Mouse (Mus musculus): ENCODE data around the gene Frs3.
A peak's percentile ranks its signal among the peaks of the same experiment; 100 is the strongest.

Gene Frs3

GRCm38 (mm10) chr17:47693671-47694441 is 5.0 kb downstream of the Frs3 start:
- DNase-seq = peak; percentile 54

DNA sequence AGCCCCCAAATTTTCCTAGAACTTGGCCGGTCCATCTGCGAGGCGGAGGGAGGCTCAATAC is 5.4 kb downstream of the Frs3 start, which contains the start of gene Gm21981:
Gene Gm21981 (minus strand): TSS at position 14 of the 61 bp plus-strand sequence.
- no peak for DNase-seq

DNA sequence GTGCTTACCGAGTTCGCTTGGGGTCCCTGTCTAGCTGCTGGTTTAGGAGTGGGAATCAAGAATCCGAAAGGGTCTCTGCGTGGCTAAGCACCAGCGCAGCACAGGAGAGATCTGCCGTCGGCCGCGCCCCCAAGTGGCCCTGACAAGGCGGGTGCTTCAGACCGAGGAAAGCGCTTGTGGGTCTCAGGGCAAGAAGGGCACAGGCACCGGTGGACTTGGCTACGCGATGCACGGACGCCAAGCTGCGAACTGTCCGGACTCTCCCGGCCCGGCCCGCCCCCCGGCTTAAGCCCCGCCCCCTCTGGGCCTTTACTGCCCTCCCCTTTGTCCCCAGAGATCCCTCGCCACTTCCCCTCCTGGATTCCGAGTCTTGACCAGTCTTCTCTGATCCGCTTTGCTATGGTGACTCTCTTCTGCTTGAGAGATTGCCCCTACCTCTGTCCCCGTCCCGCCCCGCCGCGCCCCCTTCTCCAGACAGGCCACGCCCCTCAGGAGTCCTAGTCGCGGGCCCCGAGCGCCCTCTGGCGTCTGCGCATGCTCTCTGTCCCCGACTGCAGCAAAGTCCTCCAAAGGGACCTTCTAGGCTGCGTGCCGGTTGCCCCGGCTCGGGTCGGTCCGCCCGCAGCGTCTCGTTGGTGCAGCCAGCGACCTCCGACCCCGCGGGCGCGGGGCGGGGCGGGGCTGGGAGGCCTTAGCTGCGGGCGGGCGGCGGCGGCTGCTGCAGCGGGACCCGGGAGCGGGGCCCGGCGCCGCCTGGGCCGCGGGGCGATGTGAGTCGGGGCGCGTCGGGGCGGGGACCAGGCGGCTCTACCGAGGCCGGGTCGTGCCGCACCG is 5.9 kb downstream of the Frs3 start, which contains the start of gene Prickle4:
Gene Prickle4 (minus strand): TSS at position 234 of the 834 bp plus-strand sequence.
- DNase-seq = peak; percentile 97

DNA sequence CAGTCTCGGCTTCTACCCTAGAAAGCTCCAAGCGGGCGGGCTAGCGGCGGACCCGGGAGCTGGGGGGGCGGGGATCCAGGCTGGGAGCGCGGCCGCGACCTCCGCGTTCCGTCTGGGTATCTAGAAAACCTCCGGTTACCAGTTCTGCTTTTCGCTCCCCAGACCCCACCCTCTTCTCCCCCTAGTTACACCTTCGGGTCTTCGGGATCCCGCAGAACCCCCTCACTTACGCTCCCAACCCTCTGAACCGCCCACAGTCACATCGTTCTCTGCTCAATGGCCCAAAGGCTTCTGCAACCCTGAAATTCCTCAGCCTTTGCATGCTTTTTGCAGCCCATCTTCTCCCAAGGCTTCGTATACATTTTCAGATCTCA is 6.5 kb downstream of the Frs3 start:
- no peak for DNase-seq

DNA sequence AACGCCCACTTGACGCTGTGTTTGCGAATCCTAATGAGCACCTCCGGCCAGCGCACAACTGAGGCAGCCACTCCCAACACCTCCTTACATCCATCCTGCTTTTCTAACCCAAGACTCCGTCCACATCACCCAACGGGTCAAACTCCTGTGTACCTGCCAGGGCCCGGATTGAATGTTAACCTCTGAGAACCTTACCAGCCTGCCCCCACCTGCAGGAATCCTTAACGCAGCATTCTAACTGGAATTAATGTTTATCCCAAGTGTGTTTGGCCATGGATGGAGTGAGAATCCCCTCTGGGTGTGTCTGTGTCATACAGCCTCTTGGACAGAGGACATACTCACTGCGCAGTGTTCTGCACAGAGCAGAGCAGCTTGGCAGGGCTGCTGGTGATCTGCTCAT is 9.3 kb downstream of the Frs3 start:
- DNase-seq = no peak

DNA sequence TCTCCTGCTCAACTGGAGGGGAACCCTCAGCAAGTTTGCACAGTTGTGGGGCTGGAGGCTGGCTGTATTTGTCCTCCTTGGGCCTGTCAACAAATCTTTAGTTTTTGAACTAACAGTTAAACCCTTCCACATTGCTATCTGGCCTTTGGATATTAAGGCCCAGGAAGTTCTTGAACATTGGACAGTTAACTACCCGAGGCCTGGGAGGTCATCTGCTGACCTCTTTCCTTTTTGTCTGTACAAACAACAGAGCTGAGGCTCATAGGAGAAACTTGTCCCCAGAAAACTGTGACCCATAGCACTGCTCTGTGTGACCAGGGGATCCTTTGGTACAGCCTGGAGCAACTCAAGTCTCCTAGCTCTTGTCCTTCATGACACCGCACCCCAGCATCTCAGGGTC is 10.2 kb downstream of the Frs3 start:
- DNase-seq = no peak

DNA sequence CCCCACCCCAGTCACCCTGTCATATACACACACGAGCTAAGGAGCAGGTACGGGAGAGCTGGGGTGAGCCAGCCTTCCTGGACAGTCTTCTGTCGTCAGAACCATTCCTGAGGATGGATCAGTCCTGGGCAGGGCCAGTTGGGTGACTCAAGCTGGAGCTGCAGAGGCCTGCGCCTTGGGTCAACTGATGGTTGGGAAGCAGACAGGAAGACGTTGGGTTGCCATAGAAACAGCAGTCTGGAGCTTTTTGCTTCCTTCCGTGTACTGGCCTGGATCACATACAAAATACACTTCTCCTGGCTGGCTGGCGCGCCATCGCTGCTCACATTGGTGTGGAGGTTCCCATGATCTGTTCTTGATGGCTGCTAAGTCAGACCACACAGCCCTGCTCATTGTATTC is 13.0 kb downstream of the Frs3 start:
- DNase-seq = no peak

DNA sequence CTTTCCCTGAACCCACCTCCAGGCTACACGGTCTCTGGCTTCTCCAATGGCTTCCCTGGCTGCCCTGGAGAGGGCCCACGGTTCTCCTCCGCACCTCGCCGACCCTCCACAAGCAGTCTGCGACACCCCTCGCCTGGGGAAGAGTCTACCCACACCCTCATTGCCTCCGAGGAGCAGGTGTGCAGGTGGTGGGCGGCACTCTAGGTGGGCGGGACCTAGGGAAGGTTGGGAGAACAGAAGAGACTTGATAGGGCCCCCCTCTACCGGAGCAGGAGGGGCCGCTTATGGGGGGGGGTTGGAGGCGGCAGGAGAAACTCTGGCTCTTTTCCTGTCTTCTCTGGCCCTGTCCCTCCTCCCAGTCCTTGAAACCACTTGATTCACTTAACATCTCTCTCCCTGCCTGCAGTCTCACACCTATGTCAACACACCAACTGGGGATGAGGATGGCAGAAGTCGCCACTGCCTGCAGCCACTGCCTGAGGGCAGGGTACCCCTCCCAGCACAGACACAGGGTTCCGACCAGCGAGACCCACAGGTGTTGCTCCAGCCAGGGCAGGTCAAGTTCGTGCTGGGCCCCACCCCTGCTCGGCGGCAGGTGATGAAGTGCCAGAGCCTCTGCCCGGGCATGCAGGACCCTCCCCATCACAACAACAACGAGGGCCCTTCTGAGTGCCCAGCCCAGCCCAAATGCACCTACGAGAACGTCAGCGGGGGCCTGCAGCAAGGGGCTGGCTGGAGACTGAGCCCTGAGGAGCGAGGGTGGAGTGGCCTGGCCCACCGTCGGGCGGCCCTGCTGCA is 13.9 kb downstream of the Frs3 start:
- no peak for DNase-seq

GRCm38 (mm10) chr17:47703556-47703955 is 14.7 kb downstream of the Frs3 start:
- DNase-seq = no peak

DNA sequence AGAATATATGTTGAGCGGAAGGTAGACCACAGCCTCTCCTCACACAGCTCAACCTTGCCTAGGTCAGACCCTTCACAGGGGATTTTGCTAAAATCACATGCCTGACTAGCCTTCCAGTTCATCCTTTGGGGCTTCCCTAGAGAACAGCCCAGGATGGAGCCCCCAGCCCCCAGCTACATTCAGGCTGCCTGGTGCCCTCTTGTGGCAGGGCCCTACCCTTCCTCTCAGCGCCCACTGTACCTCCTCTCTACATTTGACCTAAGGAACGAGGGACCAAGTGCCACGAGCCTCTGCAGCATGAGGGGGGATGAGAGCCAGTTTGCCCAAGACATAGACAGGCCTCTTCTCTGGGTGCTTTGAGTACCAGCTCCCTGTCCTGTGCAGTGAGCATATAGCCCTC is 15.9 kb downstream of the Frs3 start:
- DNase-seq = no peak

- DNase-seq = no peak
Measured at GRCm38 (mm10) chr17:47706196-47706595, 17.4 kb downstream of the Frs3 start.

DNA sequence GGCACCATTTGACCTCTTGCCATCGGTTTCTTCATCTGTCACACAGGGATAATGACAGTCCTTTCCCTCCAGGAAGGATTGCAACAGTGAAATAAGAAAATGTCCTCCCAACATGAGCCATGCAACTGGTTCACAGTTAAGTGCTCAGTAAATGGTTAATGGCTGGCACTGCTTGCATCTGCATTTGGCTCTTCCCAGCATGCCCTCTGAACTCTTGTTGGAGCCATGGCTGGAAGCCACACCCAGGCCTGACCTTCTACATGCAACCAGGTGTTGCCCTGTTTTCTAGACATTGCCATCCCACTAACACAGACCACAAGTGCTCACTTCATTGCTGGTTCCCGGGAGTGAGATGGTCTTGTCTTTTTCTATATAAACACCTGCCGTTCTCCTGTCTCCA is 19.1 kb downstream of the Frs3 start:
- no peak for DNase-seq

DNA sequence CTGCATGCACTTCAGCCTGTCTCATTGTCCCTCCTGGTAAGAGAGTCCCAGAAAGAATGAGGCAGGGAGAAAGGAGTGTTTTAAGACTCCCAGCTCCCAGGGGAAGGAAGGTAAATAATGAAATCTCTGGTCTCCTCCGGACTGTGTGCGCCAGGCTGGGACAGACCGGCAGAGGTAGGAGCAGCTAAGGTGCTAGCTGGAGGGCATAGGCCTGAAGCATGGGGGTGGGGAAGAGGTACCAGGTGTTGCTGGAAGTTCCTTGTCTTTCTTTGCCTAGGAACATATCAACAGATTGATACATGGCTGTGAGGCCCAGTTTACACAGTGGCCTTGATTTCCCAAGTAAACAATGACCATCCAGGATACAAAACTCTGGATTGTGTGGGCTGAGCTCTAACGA is 20.1 kb downstream of the Frs3 start:
- no peak for DNase-seq

- no peak for DNase-seq
Measured at GRCm38 (mm10) chr17:47710036-47710435, 21.2 kb downstream of the Frs3 start.

DNA sequence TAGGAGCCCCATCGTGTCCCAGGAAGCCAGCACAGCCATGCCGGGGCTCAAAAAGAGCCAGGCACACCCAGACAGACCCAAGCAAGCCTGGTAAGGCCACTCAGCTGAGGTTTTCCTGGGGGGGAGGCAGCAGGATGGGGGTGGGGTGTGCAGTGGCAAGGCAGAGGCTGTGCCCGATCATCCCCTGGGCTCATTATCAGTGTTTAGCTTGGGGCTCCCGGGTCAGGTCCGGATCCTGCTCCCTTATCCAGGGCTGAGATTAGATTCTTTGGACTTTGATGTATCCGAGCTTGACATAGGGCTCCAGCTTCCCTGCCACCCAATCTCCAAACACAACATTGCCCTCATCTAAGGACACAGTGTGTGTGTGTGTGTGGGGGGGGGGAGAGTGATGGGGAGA is 23.1 kb downstream of the Frs3 start:
- DNase-seq = no peak

GRCm38 (mm10) chr17:47712889-47713571 is 24.2 kb downstream of the Frs3 start:
- no peak for DNase-seq

DNA sequence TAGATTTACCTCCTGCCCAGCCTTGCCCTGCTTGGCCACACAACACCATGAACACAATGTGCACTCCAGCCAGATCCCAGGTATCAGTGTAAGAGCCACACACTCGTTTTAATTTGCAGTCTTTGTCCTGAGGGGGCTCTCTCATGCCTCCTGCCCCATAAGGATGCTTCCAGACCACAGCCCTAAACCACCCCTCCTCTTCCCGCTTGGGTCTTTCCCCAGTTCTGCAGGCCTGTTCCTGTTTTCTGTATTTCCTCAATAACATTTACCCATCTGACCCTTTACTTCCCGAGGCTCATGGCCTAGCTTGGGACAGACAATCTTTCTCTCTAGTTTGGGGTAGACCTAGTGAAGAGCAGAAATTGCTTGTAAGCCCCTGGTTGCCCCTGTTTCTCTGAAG is 26.2 kb downstream of the Frs3 start:
- no peak for DNase-seq

- DNase-seq = no peak
Measured at GRCm38 (mm10) chr17:47721183-47721582, 32.4 kb downstream of the Frs3 start.

DNA sequence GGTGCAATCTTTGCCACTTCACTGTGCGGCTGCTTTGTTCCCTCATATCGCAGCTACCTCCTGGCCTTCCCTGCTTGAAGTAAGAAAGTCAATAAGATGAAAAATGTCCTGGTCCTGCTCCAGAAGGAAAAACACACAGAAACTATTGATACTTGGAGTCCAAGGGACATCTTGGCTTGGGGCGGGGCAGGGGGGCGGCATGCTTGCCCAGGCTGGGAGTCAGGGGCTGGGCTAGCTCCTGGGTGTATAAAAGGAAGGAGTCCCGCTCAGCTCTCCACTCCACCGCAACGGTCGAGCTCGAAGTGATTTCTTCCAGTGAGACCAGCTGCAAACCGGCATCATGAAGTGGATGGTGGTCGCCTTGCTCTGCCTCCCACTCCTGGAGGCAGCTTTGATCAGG is 37.7 kb downstream of the Frs3 start, which contains the start of gene Pgc:
Gene Pgc (plus strand): TSS at position 277 of the 400 bp plus-strand sequence.
- DNase-seq = no peak

DNA sequence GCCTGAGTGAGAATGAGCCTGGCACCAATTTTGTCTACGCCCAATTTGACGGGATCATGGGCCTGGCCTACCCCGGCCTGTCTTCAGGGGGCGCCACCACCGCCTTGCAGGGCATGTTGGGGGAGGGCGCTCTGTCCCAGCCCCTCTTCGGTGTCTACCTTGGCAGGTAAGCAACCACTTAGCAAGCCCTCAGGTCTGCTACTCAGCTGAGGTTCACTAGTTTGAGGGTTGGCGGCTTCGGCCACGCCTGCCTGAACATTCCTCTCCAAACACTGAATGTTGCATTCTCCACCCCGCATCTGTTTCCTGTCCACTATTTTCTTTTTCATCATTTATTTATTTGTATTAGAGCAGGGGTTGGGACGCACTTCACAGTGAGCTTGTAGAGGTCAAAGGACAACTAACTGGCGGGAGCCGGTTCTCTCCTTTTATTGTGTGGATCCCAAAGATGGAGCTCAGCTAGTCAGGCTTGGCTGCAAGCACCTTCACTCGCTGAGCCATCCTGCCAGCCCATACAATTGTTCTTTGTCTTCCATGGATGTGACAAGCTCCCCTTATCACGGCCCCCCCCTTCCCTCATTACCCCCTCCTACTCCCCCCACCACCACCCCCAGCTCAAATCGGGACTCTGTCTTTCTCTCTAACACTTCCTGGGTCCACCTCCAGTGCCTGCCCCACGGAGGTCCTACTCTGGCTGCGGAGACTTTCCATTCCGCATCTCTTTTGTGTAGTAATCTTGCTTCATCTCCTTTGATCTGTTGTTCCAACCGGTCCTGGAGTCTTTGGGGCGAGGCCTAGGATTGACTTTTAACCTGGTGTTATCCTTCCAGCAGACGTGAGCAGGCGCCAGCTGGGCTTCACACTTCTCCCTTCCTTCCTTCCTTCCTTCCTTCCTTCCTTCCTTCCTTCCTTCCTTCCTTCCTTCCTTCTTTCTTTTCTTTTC is 42.1 kb downstream of the Frs3 start:
- DNase-seq = no peak

GRCm38 (mm10) chr17:47735553-47736100 is 46.8 kb downstream of the Frs3 start:
- DNase-seq = peak; percentile 61

GRCm38 (mm10) chr17:47736856-47737255 is 48.0 kb downstream of the Frs3 start, which contains the start of gene Tfeb:
TSS of gene Tfeb (plus strand) at chr17:47737030.
- DNase-seq = peak; percentile 96

Measured in cerebellum, adult 9-10 months (tissue).